Mouse (Mus musculus) ES-E14 (cell line): ENCODE measurements around the gene Tbl1x. TPM values are rescaled to one million over a fixed set of nuclear protein-coding genes. Genes with fewer than 3 reads are reported as not detected.
A peak's percentile ranks its signal among the peaks of the same experiment; 100 is the strongest.

ENCODE experiments used
- DNase-seq: peaks from one replicate; pipeline ENCODE4 v3.0.0-alpha.2; 2013; ENCODE audit warnings: low read depth, low spot score
- H3K27ac ChIP-seq: 2 replicates; pipeline ENCODE4 v1.5.1; 2012; ENCODE audit warnings: low read depth, mild to moderate bottlenecking, low read length, moderate library complexity, mixed read lengths; ENCODE audit not compliant: poor library complexity, insufficient read depth, severe bottlenecking
- H3K36me3 ChIP-seq: 2 replicates; pipeline ENCODE4 v1.6.1; 2012; ENCODE audit warnings: mild to moderate bottlenecking, low read length, moderate library complexity, mixed read lengths; ENCODE audit not compliant: control insufficient read depth, poor library complexity, insufficient read depth, severe bottlenecking
- H3K4me1 ChIP-seq, 2 experiments: fragments of 150-350 bp in 1 of 2; sonication (generic) in 1 of 2; 2 replicates each; pipeline ENCODE4 v1.6.1; 2012; ENCODE audit warnings: low read length in 2 of 2, mild to moderate bottlenecking in 1 of 2, mixed read lengths in 1 of 2; ENCODE audit not compliant: control insufficient read depth in 2 of 2, insufficient read depth in 2 of 2, poor library complexity in 1 of 2
- H3K4me3 ChIP-seq, 2 experiments: fragments of 150-350 bp in 1 of 2; sonication (generic) in 1 of 2; 2 replicates each; pipeline ENCODE4 v1.5.1; 2012; ENCODE audit warnings: low read length in 2 of 2, low read depth in 1 of 2, mild to moderate bottlenecking in 1 of 2, mixed read lengths in 1 of 2; ENCODE audit not compliant: insufficient read depth in 1 of 2, poor library complexity in 1 of 2, severe bottlenecking in 1 of 2
- H3K9ac ChIP-seq: 2 replicates; pipeline ENCODE4 v1.6.1; 2012; ENCODE audit warnings: low read depth, mild to moderate bottlenecking, low read length, mixed read lengths; ENCODE audit not compliant: poor library complexity, insufficient read depth, severe bottlenecking
- H3K9me3 ChIP-seq: fragments of 150-350 bp; sonication (generic); 2 replicates; pipeline ENCODE4 v1.6.1; 2012; ENCODE audit warnings: low read depth, mild to moderate bottlenecking, low read length; ENCODE audit not compliant: control insufficient read depth, insufficient read depth
- CHD2 ChIP-seq: IDR thresholded peaks from 2 replicates; pipeline ENCODE4 v1.6.1; 2014; ENCODE audit warnings: mild to moderate bottlenecking, low read depth, low read length, inconsistent platforms
- HCFC1 ChIP-seq: IDR thresholded peaks from 2 replicates; pipeline ENCODE4 v1.6.1; 2012; ENCODE audit warnings: low read length, inconsistent platforms, borderline replicate concordance; ENCODE audit not compliant: insufficient read depth
- MAFK ChIP-seq: IDR thresholded peaks from 2 replicates; pipeline ENCODE4 v1.6.1; 2014; ENCODE audit warnings: mild to moderate bottlenecking, low read depth, low read length, inconsistent platforms; ENCODE audit not compliant: insufficient read depth
- ZC3H11A ChIP-seq: IDR thresholded peaks from 2 replicates; pipeline ENCODE4 v1.6.1; 2012; ENCODE audit warnings: low read depth, mild to moderate bottlenecking, inconsistent platforms, low read length, borderline replicate concordance
- ZNF384 ChIP-seq: IDR thresholded peaks from 2 replicates; pipeline ENCODE4 v1.6.1; 2012; ENCODE audit warnings: low read depth, low read length, inconsistent platforms
- in situ Hi-C, 2 experiments: fragments of 600-800 bp; cut with MboI; formaldehyde crosslinking; loops; one replicate each; pipeline ENCODE4 v1.15.1; 2025; ENCODE audit warnings: low sequenced_read_pairs in 2 of 2, inconsistent platforms in 1 of 2; ENCODE audit not compliant: unreplicated experiment in 2 of 2
- total RNA-seq: library from RNA; depleted of rRNA; stranded (reverse); fragments of 300-350 nt; gene quantifications from 2 replicates; pipeline ENCODE4 v1.2.3, GENCODE M21; 2012

Gene Tbl1x
- total RNA-seq, 1 experiment: 35.5 TPM

DNA sequence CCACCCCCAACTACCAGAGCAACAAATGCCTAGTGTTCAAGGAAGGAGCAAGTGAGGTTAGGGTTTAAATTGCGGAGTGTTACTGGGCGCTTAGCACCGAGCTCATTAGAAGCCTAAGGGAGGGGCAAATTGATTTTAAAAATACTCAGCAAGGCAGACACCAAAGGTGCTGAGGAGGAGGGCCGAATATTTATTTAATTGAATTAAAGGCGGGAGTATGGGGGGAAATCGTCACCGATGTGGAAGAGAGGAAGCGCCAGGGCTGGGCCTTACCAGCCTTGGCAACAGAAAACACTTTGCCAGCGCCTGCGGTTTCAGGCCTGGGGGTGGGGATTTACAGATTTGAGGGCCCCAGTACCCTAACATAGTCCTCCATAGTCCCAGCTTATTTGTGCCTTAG is 1.0 kb upstream of the Tbl1x start:
- H3K9ac ChIP-seq: peak overlapping the region; percentile 91
- DNase-seq: no peak
- H3K4me1 ChIP-seq: no peaks in the 10 kb centered on the region
- H3K9me3 ChIP-seq: no peaks in the 10 kb centered on the region
- H3K36me3 ChIP-seq: no peaks in the 10 kb centered on the region
- peak overlapping the region; percentile 88 for H3K27ac ChIP-seq
- TF ChIP-seq CHD2 (no peak), MAFK (no peak), HCFC1 (no peak), ZC3H11A (no peak), ZNF384 (no peak)
- peak overlapping the region; percentile 66 to 87 for H3K4me3 ChIP-seq
- in situ Hi-C loops: loop anchor here in 1 of 2 experiments (10.0 kb wide), 1 partner anchor 75 kb away; no protein-coding TSS in a partner anchor

- in situ Hi-C loops: no loop called here
- H3K4me1 ChIP-seq: peaks cover 0 to 2% of the 10 kb centered on the region in 2 experiments; a peak in 1 of 4 replicates
These were observed 634 bp downstream of the Tbl1x start for GRCm38 (mm10) chrX:77511301-77511993.

DNA sequence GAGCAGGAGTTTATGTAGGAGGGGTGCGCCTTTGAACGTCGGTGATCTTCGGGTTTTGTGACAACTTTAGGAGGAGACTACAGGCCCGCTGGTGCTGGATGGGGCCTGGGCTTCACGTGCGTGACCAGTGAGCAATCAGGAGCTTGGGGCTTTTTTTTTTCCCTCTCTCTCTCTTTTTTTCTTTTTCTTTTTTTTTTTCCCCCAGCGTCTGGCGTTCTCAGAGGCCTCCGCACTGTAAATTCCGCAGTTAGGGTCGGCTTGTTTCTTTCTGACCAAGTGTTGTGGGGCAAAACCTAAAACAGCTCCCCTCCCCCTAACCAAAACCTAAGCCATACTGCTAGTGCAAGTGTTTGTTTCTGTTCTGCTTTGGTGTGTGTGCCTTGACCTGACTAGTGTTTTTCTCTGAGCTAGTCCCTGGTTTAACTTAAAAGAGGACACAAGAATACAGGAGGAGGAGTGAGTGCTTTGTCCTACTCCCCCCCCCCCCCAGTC is 1.2 kb downstream of the Tbl1x start:
- peaks cover 0 to 2% of the 10 kb centered on the region in 2 experiments; a peak in 1 of 4 replicates for H3K4me1 ChIP-seq
- H3K9me3 ChIP-seq: no peaks in the 10 kb centered on the region
- H3K27ac ChIP-seq: peak overlapping the region; percentile 90; the same call in 1 of the 2 replicates
- TF ChIP-seq MAFK: no peak
- TF ChIP-seq ZNF384: 0 out of 2 replicates have a peak, but pooled peaks have one; percentile 20
- in situ Hi-C loops: no loop called here
- no peak for DNase-seq
- peak overlapping the region; percentile 66 to 87 for H3K4me3 ChIP-seq
- H3K36me3 ChIP-seq: no peaks in the 10 kb centered on the region
- H3K9ac ChIP-seq: peak overlapping the region; percentile 91

More at GRCm38 (mm10) chrX:77511301-77511993, 634 bp downstream of the Tbl1x start:
- Histone ChIP-seq H3K4me3 (peak overlapping the region; percentile 66 to 87), H3K36me3 (no peaks in the 10 kb centered on the region), H3K27ac (peak overlapping the region; percentile 90), H3K9me3 (no peaks in the 10 kb centered on the region), H3K9ac (peak overlapping the region; percentile 91)
- no peak for DNase-seq
- TF ChIP-seq CHD2 (no peak), ZNF384 (no peak), MAFK (no peak), ZC3H11A (no peak), HCFC1 (no peak)

DNA sequence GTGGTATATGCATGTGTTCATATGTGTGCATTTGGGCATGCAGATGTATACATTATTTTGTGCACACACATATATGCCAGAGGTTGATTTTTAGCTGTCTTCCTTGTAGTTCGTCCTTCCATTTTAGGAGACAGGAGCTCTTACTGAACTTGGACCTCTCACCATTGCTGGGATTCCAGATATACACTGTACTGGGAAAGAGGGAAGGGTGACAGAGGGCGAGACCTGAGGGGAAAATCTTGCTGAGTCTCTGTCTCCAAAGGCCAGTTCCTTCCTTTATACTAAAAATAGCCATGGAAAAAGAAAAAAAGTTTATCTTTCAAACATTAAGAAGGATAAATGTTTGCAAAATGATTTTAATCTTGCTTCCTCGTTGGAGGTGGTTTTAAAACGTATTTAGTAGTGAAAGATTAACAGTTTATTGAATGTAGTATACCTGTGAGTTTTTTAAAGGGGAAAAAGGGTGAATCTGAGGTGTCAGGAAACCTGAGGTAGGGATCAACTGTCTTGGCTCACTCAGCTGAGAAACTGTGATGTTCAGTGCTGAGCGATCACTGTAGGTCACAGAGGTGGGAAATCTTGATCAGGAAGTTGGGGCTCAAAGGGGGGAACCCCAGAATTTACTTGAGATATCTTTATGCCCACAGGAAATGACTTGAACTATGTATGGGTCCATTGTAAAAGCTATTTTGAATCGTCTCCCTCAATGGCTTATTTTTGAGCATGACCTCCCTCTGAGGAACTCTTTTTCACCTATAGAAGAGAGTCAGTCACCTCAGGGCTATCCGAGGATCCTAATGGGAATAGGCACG is 6.7 kb downstream of the Tbl1x start:
- Histone ChIP-seq H3K9ac (no peak overlapping the region), H3K36me3 (peaks cover 3% of the 10 kb centered on the region; the same call in 1 of the 2 replicates), H3K9me3 (no peaks in the 10 kb centered on the region), H3K4me1 (peaks cover 0 to 2% of the 10 kb centered on the region in 2 experiments; a peak in 1 of 4 replicates), H3K4me3 (no peak overlapping the region), H3K27ac (no peak overlapping the region)
- in situ Hi-C loops: no loop called here
- TF ChIP-seq ZC3H11A (no peak), CHD2 (no peak), HCFC1 (no peak), ZNF384 (no peak), MAFK (no peak)
- DNase-seq: no peak
